Mouse (Mus musculus) gastrocnemius, adult 18-20 months (tissue): ENCODE results near the gene Agtpbp1. TPM values are rescaled to one million over a fixed set of nuclear protein-coding genes. Genes with fewer than 3 reads are reported as not detected.
A peak's percentile ranks its signal among the peaks of the same experiment; 100 is the strongest.

ENCODE experiments used
- DNase-seq: peaks from one replicate; pipeline ENCODE4 v3.0.0; 2021; ENCODE audit warnings: low spot score
- total RNA-seq, 2 experiments: library from RNA; stranded (reverse); gene quantifications; 2 replicates each; pipeline ENCODE4 v1.2.3; 2021

Agtpbp1 gene
- total RNA-seq, 2 experiments from 2014 or later = 63.3 to 69.8 TPM

- DNase-seq = no peak
These were observed 150.5 kb downstream of the Agtpbp1 start for GRCm38 (mm10) chr13:59434554-59434953.

DNA sequence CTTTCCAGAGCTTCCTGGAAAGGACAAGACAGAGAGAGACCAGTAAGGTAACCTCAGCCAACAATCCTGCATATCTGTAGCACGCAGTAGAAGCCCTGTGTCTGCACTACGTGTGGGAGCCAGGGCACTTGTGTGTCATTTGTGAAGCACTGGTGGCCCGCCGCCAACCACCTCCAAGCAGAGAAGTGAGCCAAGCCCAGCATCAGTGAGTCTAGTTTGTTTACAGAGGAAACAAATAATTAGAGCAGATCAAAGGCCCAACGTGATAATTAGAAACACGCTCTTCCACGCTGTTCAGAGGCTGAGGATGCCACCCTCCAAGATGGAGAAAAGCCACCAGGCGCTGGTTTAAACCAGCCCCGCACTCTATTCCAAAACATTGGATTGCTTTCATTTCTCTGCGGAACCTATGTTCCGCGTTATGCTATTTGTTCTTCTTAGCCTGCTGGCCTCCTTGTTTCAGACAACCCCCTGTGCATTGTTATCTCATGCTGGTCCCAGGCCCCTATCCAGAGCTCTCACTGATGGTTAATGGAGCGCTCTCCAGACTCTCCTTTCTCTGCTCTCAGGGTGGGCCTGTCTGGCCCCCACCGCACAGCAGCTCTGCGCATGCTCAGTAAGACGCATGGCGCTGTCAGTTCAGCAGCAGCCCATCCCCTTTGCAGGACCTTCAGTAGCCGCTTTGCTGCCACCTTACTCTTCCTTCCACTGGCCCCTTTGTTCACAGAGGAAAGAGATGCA lies 153.7 kb downstream of the Agtpbp1 start:
- peak; percentile 12 for DNase-seq

DNA sequence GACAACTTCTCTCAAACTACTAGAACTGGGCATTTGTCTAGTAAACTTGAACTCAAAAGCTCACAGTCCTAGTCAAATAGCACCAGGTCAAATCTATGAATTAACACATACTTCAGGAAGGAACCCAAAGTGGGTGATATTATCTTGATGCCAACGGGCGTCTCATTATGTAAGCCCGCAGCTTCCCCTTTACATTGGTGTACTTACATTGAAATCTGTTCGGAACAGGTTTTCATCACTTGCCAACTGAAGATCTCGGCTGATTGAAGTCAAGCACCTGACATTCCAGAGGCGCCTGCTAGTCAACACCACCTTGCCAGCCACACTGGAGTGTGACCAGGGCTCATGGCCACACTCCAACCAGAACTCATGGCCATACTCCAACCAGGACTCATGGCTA lies 155.7 kb downstream of the Agtpbp1 start:
- no peak for DNase-seq

DNA sequence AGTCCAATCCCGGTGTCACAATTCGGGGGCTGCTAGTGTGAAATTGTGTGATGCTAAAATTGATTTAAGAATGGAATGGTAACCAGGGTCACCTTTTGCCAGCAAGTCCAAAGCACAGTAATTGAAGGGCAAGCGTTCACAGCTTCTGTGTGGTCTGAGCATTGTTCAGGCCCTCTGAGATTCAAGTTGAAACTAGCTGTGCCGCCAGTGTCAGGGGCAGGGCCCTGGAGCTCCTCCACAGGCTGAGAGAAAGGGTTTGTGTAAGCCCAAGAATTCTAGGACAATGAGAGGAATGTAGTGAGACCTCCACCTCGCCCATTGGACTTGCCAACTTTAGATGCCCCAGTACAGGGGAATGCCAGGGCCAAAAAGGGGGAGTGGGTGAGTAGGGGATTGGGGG lies 161.2 kb downstream of the Agtpbp1 start:
- DNase-seq = no peak

- no peak for DNase-seq
These were observed 168.3 kb downstream of the Agtpbp1 start for GRCm38 (mm10) chr13:59416530-59417230.

- DNase-seq = no peak
These were observed 171.1 kb downstream of the Agtpbp1 start for GRCm38 (mm10) chr13:59413885-59414284.

DNA sequence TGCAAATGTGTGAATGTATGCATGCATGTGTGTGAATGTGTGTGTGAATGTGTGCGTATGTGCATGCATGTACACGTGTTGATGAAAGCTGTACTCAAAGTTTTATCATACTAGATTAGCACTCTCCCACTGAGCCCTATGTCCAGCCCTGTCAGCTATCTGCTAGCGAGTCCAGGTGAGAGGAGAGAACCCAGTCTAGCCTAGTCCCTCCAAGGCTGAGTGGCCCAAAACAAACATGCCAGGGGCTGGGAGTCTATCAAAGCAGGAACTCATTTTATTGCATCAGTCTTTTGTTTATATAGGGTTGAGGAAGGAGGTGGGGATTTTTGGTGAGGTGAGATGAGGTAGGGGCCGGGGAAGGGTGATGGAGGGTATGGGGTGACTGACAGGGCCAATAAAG lies 172.4 kb downstream of the Agtpbp1 start:
- DNase-seq = no peak

- no peak for DNase-seq
These were observed 177.8 kb downstream of the Agtpbp1 start for GRCm38 (mm10) chr13:59407182-59407581.

- no peak for DNase-seq
These were observed 182.8 kb downstream of the Agtpbp1 start for GRCm38 (mm10) chr13:59402026-59402775.

DNA sequence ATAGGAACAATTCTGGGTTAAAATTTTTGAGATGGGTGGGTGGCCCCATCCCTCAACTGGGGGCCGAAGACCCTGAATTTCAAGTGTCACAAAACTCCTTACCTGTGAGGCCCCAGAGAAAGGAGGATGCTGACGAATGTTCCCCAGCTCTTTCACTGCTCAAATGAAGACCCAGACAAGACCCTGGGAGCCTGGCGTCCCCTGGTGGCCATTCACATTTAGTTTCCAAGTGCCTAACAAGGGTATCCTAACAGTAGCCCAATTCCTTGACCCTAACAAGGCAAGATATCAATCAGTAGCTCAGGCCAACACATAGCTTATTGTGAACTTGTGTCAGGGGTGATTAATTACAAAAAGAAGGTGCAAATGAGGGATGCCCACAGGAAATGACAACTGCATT lies 187.5 kb downstream of the Agtpbp1 start:
- peak; percentile 26 for DNase-seq

Other genes with a start within 250 kb of the Agtpbp1 start
- gene Naa35, start within 50 bp of the Agtpbp1 start, total RNA-seq = 10 to 100 TPM; 24.8 to 28.6 TPM
- 1 to 10 TPM; 5.7 to 7.5 TPM for gene Golm1, start 90.6 kb upstream of the Agtpbp1 start, total RNA-seq
- not detected for gene 4921517D22Rik, start 108.9 kb upstream of the Agtpbp1 start, total RNA-seq
- not detected for gene Spata31d1a, start 125.1 kb upstream of the Agtpbp1 start, total RNA-seq
- not detected for gene Spata31d1b, start 127.1 kb upstream of the Agtpbp1 start, total RNA-seq
- gene Spata31d1d, start 146.5 kb upstream of the Agtpbp1 start, total RNA-seq = not detected
- gene 1700014D04Rik, start 161.5 kb upstream of the Agtpbp1 start, total RNA-seq = not detected
- 100 to 1,000 TPM; 172 to 190 TPM for gene Isca1, start 184.6 kb upstream of the Agtpbp1 start, total RNA-seq
- not detected for gene Gm49354, start 197.0 kb upstream of the Agtpbp1 start, total RNA-seq
- 10 to 100 TPM; 36.7 to 38.5 TPM for gene Tut7, start 237.9 kb upstream of the Agtpbp1 start, total RNA-seq